Mouse (Mus musculus) small intestine, adult 2 months (tissue): ENCODE data around the gene Fam47e.

Experiments used
- CTCF ChIP-seq: fragments of 200-500 bp; IDR thresholded peaks from 2 replicates; pipeline ENCODE4 v1.5.1; 2012; ENCODE audit warnings: low read depth, mild to moderate bottlenecking, control low read depth, inconsistent platforms, low read length, moderate library complexity, mixed read lengths; ENCODE audit not compliant: insufficient replicate concordance, insufficient read length; ENCODE audit errors: extremely low read depth
- POLR2A ChIP-seq: fragments of 200-500 bp; IDR thresholded peaks from 2 replicates; pipeline ENCODE4 v1.6.1; 2012; ENCODE audit warnings: low read depth, mild to moderate bottlenecking, control low read depth, inconsistent platforms, low read length, moderate library complexity

DNA sequence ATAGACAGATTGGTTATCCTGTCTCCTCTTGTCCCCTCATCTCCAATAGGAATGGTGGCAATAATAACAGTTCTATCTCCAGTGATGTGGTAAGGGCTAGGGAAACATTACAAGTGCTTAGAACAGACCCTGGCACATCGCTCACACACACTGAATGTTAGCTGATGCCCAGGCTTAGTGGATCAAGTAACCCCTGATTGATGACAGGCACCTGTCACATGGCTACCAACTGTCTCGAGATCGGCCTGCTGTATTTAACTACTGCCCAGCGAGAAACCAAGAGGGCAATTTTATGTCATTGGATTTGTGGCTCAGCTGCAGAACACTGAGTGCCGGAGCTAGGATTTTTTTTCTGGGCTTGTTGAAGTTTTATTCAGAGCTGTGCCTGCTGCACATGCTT is 40.2 kb downstream of the Fam47e start:
- TF ChIP-seq CTCF (no peak), POLR2A (no peak)
